Mouse (Mus musculus): Measurements from ENCODE around the gene Klhl7. TPM values are rescaled to one million over a fixed set of nuclear protein-coding genes. Genes with fewer than 3 reads are reported as not detected.

Klhl7 gene
- total and polyA plus RNA-seq, 3 experiments, result 1.9 to 29.9 (median 27.5) TPM

DNA sequence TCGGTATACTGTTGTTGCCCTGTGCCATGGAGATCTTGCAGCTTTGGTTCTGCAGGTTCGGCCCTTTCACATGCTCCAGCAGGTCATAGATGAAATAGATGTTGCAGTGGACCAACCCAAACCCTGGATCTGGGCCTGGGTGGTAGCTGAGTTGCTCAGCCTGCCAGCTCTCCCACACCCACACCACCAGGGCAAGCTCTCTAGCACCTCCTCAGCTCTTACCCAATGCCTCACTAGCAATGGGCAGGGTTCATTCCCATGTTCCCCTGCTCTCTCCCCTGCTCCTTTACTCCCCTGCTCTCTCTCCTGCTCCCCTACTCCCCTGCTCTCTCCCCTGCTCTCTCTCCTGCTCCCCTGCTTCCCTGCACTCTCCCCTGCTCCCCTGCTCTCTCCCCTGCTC lies 91.4 kb downstream of the Klhl7 start:
- ATAC-seq (ENCODE audit: extremely low read depth, insufficient number of reproducible peaks, low FRiP score, poor library complexity, severe bottlenecking) (no peak), DNase-seq (ENCODE audit: low spot score) (no peak)
- Histone ChIP-seq H3K36me3 (replicated peaks) (no peaks in the 10 kb centered on the region), H3K9me3 (replicated peaks) (peaks cover 3% of the 10 kb centered on the region), H3K27me3 (ENCODE audit: insufficient read depth, low read length) (0 out of 2 replicates have a peak, but pooled peaks cover 4% of the 10 kb centered on the region), H3K4me1 (ENCODE audit: insufficient read depth, low read depth, low read length) (no peaks in the 10 kb centered on the region), H3K4me3 (ENCODE audit: low read depth, low read length) (no peak overlapping the region)
- TF ChIP-seq POLR2AphosphoS5 (IDR thresholded peaks at IDR 0.05; ENCODE audit: insufficient replicate concordance, low read depth, low read length), result no peak
- TF ChIP-seq GATA2 (IDR thresholded peaks at IDR 0.05; ENCODE audit: borderline replicate concordance, low read depth, low read length), result no peak
- no peak for TF ChIP-seq TAL1 (conservative IDR thresholded peaks at IDR 0.05; ENCODE audit: low read depth, low read length)
- TF ChIP-seq CTCF (IDR thresholded peaks at IDR 0.05; ENCODE audit: low read depth, low read length), result no peak

DNA sequence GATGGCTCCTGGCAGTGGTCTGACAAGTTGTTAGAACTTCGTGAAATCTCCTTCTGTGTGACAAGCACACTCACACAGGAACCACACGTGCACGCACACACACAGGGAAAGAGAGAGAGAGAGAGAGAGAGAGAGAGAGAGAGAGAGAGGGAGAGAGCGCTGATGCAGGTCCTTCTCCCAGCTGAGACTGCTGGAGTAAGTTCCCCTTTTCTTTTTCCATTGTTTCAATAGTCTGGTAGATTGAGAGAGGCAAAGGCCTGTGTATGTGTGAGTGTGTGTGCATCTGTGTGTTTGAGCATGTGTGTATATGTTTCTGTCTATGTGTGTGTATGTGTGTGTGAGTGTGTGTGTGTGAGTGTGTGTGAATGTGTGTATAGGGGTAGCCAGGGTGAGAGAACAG lies 100.6 kb downstream of the Klhl7 start:
- Histone ChIP-seq H3K36me3 (replicated peaks) (no peaks in the 10 kb centered on the region), H3K4me1 (ENCODE audit: insufficient read depth, low read depth, low read length) (no peaks in the 10 kb centered on the region), H3K4me3 (ENCODE audit: low read depth, low read length) (no peak overlapping the region), H3K9me3 (replicated peaks) (no peaks in the 10 kb centered on the region), H3K27me3 (ENCODE audit: insufficient read depth, low read length) (peaks cover 4% of the 10 kb centered on the region; the same call in 1 of the 2 replicates)
- TF ChIP-seq GATA2 (IDR thresholded peaks at IDR 0.05; ENCODE audit: borderline replicate concordance, low read depth, low read length), result no peak
- no peak for TF ChIP-seq CTCF (IDR thresholded peaks at IDR 0.05; ENCODE audit: low read depth, low read length)
- no peak for TF ChIP-seq GATA1 (IDR thresholded peaks at IDR 0.05; ENCODE audit: borderline replicate concordance, low read length)
- no peak for TF ChIP-seq TAL1 (conservative IDR thresholded peaks at IDR 0.05; ENCODE audit: low read depth, low read length)
- TF ChIP-seq POLR2AphosphoS5 (IDR thresholded peaks at IDR 0.05; ENCODE audit: insufficient replicate concordance, low read depth, low read length), result no peak
- no peak for ATAC-seq (ENCODE audit: extremely low read depth, insufficient number of reproducible peaks, low FRiP score, poor library complexity, severe bottlenecking)
- DNase-seq (ENCODE audit: low spot score), result no peak

DNA sequence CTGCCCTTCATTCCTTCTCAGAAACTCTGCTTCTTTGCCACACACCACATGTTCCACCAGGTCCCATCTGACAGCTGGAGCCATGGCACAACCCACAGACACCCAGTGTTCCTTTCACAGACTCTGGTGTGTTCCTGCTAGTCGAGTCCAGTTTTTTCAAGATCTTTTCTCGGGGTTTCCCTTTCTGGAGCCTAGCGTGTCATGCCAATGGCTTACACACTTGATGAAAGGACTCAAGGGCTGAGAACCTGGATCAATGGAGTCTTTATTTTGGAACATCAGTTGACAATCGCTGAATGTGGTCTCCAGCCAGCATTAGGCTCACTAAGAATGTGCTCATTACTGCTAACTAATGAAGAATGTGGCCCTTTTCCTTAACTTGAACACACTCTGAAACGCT lies 102.1 kb downstream of the Klhl7 start:
- DNase-seq (ENCODE audit: low spot score), result no peak
- no peaks in the 10 kb centered on the region for H3K9me3 ChIP-seq (replicated peaks)
- TF ChIP-seq POLR2AphosphoS5 (IDR thresholded peaks at IDR 0.05; ENCODE audit: insufficient replicate concordance, low read depth, low read length) (no peak), GATA2 (IDR thresholded peaks at IDR 0.05; ENCODE audit: borderline replicate concordance, low read depth, low read length) (no peak), GATA1 (IDR thresholded peaks at IDR 0.05; ENCODE audit: borderline replicate concordance, low read length) (no peak), TAL1 (conservative IDR thresholded peaks at IDR 0.05; ENCODE audit: low read depth, low read length) (no peak), CTCF (IDR thresholded peaks at IDR 0.05; ENCODE audit: low read depth, low read length) (no peak)
- no peaks in the 10 kb centered on the region for H3K36me3 ChIP-seq (replicated peaks)
- H3K4me3 ChIP-seq (ENCODE audit: low read depth, low read length), result no peak overlapping the region
- H3K4me1 ChIP-seq (ENCODE audit: insufficient read depth, low read depth, low read length), result no peaks in the 10 kb centered on the region
- peaks cover 4% of the 10 kb centered on the region; the same call in 1 of the 2 replicates for H3K27me3 ChIP-seq (ENCODE audit: insufficient read depth, low read length)
- no peak for ATAC-seq (ENCODE audit: extremely low read depth, insufficient number of reproducible peaks, low FRiP score, poor library complexity, severe bottlenecking)

- no peak overlapping the region for H3K4me3 ChIP-seq (ENCODE audit: low read depth, low read length)
- TF ChIP-seq GATA2 (IDR thresholded peaks at IDR 0.05; ENCODE audit: borderline replicate concordance, low read depth, low read length), result no peak
- TF ChIP-seq TAL1 (conservative IDR thresholded peaks at IDR 0.05; ENCODE audit: low read depth, low read length), result no peak
- no peak for TF ChIP-seq CTCF (IDR thresholded peaks at IDR 0.05; ENCODE audit: low read depth, low read length)
- TF ChIP-seq GATA1 (IDR thresholded peaks at IDR 0.05; ENCODE audit: borderline replicate concordance, low read length), result no peak
- no peak for TF ChIP-seq POLR2AphosphoS5 (IDR thresholded peaks at IDR 0.05; ENCODE audit: insufficient replicate concordance, low read depth, low read length)
- no peak for DNase-seq (ENCODE audit: low spot score)
- no peak for ATAC-seq (ENCODE audit: extremely low read depth, insufficient number of reproducible peaks, low FRiP score, poor library complexity, severe bottlenecking)
- no peaks in the 10 kb centered on the region for H3K36me3 ChIP-seq (replicated peaks)
- peaks cover 2% of the 10 kb centered on the region for H3K27me3 ChIP-seq (ENCODE audit: insufficient read depth, low read length)
- H3K4me1 ChIP-seq (ENCODE audit: insufficient read depth, low read depth, low read length), result no peaks in the 10 kb centered on the region
- H3K9me3 ChIP-seq (replicated peaks), result no peaks in the 10 kb centered on the region
These were observed 102.9 kb downstream of the Klhl7 start for GRCm38 (mm10) chr5:24203266-24203665.

DNA sequence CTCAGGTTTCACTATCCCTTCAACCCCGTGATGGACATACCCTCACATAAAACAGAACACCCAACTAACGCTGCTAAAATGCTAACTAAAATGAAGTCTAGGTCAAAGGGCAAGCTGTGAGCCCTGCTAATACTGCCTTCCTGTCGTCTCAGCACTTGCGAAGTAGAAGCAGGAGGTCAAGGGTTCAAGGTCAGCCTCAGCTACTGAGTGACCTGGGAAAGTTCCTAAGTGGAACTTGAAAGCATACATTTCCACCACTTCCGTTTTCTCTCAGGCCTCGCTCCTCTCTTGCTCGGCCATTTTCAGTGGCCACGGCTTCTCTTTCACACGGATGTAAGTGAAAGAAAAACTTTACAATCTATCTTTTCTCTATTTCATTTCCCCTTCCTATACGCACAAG lies 107.6 kb downstream of the Klhl7 start:
- peaks cover 3% of the 10 kb centered on the region for H3K27me3 ChIP-seq (ENCODE audit: insufficient read depth, low read length)
- TF ChIP-seq CTCF (IDR thresholded peaks at IDR 0.05; ENCODE audit: low read depth, low read length) (no peak), GATA2 (IDR thresholded peaks at IDR 0.05; ENCODE audit: borderline replicate concordance, low read depth, low read length) (no peak), TAL1 (conservative IDR thresholded peaks at IDR 0.05; ENCODE audit: low read depth, low read length) (no peak), GATA1 (IDR thresholded peaks at IDR 0.05; ENCODE audit: borderline replicate concordance, low read length) (no peak)
- no peaks in the 10 kb centered on the region for H3K9me3 ChIP-seq (replicated peaks)
- ATAC-seq (ENCODE audit: extremely low read depth, insufficient number of reproducible peaks, low FRiP score, poor library complexity, severe bottlenecking), result no peak
- no peak overlapping the region for H3K4me3 ChIP-seq (ENCODE audit: low read depth, low read length)
- H3K4me1 ChIP-seq (ENCODE audit: insufficient read depth, low read depth, low read length), result no peaks in the 10 kb centered on the region
- no peak for DNase-seq (ENCODE audit: low spot score)
- H3K36me3 ChIP-seq (replicated peaks), result no peaks in the 10 kb centered on the region

GRCm38 (mm10) chr5:24208505-24208904 lies 108.1 kb downstream of the Klhl7 start:
- no peak for ATAC-seq (ENCODE audit: extremely low read depth, insufficient number of reproducible peaks, low FRiP score, poor library complexity, severe bottlenecking)
- no peaks in the 10 kb centered on the region for H3K9me3 ChIP-seq (replicated peaks)
- no peak overlapping the region for H3K4me3 ChIP-seq (ENCODE audit: low read depth, low read length)
- no peak for DNase-seq (ENCODE audit: low spot score)
- no peaks in the 10 kb centered on the region for H3K36me3 ChIP-seq (replicated peaks)
- TF ChIP-seq TAL1 (conservative IDR thresholded peaks at IDR 0.05; ENCODE audit: low read depth, low read length) (no peak), POLR2AphosphoS5 (IDR thresholded peaks at IDR 0.05; ENCODE audit: insufficient replicate concordance, low read depth, low read length) (no peak), GATA1 (IDR thresholded peaks at IDR 0.05; ENCODE audit: borderline replicate concordance, low read length) (no peak), GATA2 (IDR thresholded peaks at IDR 0.05; ENCODE audit: borderline replicate concordance, low read depth, low read length) (no peak), CTCF (IDR thresholded peaks at IDR 0.05; ENCODE audit: low read depth, low read length) (no peak)
- peaks cover 3% of the 10 kb centered on the region for H3K27me3 ChIP-seq (ENCODE audit: insufficient read depth, low read length)
- H3K4me1 ChIP-seq (ENCODE audit: insufficient read depth, low read depth, low read length), result no peaks in the 10 kb centered on the region

Other genes with a start within 250 kb of the Klhl7 start
- gene Fam126a, start 69.9 kb upstream of the Klhl7 start, total RNA-seq (2014; fragmentation: Nextera tagmentation), result 47.0 and 58.9 TPM in 2 replicates
- 31.4 and 36.9 TPM in 2 replicates for gene Fam126a, start 69.9 kb upstream of the Klhl7 start, total RNA-seq (2017)
- gene Fam126a, start 69.9 kb upstream of the Klhl7 start, polyA plus RNA-seq (2012), result 2.8 and 4.4 TPM in 2 replicates
- 24.1 and 26.8 TPM in 2 replicates for gene Nupl2, start 64.4 kb downstream of the Klhl7 start, total RNA-seq (2014; fragmentation: Nextera tagmentation)
- gene Nupl2, start 64.4 kb downstream of the Klhl7 start, total RNA-seq (2017), result 10.1 and 12.0 TPM in 2 replicates
- gene Nupl2, start 64.4 kb downstream of the Klhl7 start, polyA plus RNA-seq (2012), result 10.4 and 12.4 TPM in 2 replicates